Mouse (Mus musculus) stomach, embryonic 16.5 days (tissue): Measurements from ENCODE around the gene Smim5. TPM values are rescaled to one million over a fixed set of nuclear protein-coding genes. Genes with fewer than 3 reads are reported as not detected.

ENCODE experiments used
- ATAC-seq: fragments of 200-750 bp; cut with Nextera tagmentation; 2 replicates; pipeline ENCODE4 v1.8.0; 2017; ENCODE audit warnings: moderate number of reproducible peaks, moderate TSS enrichment; ENCODE audit not compliant: insufficient read depth, low FRiP score
- H3K27ac ChIP-seq: fragments of 300-500 bp; sonication (generic); 2 replicates; pipeline ENCODE4 v1.5.1; 2014; ENCODE audit warnings: low read length
- H3K27me3 ChIP-seq: fragments of 300-500 bp; sonication (generic); 2 replicates; pipeline ENCODE4 v1.6.1; 2014; ENCODE audit warnings: low read length, control low read depth, mixed read lengths; ENCODE audit not compliant: control insufficient read depth, insufficient read depth
- H3K36me3 ChIP-seq: fragments of 300-500 bp; sonication (generic); 2 replicates; pipeline ENCODE4 v1.6.1; 2014; ENCODE audit warnings: low read length; ENCODE audit not compliant: control insufficient read depth, insufficient read depth
- H3K4me1 ChIP-seq: fragments of 300-500 bp; sonication (generic); 2 replicates; pipeline ENCODE4 v1.6.1; 2014; ENCODE audit warnings: low read length, control low read depth, mixed read lengths; ENCODE audit not compliant: control insufficient read depth, insufficient read depth
- H3K4me2 ChIP-seq: fragments of 300-500 bp; sonication (generic); 2 replicates; pipeline ENCODE4 v1.6.1; 2014; ENCODE audit warnings: low read depth, low read length, mixed read lengths
- H3K4me3 ChIP-seq: fragments of 300-500 bp; sonication (generic); replicated peaks from 2 replicates; pipeline ENCODE4 v1.5.1; 2014; ENCODE audit warnings: mild to moderate bottlenecking, low read length
- H3K9ac ChIP-seq: fragments of 300-500 bp; sonication (generic); 2 replicates; pipeline ENCODE4 v1.6.1; 2014; ENCODE audit warnings: low read length
- H3K9me3 ChIP-seq: fragments of 300-500 bp; sonication (generic); replicated peaks from 2 replicates; pipeline ENCODE4 v1.6.1; 2016; ENCODE audit warnings: low read length, control low read depth; ENCODE audit not compliant: control insufficient read depth
- WGBS: fragments of 180-500 bp; shearing (Covaris S2); extraction: QIAGEN DNeasy Blood & Tissue Kit; methylation state at CpG from one replicate; pipeline ENCODE4 v1.1.7; 2014; 5-methylcytosine and 5-hydroxymethylcytosine counted together
- polyA plus RNA-seq: library from polyadenylated mRNA; unstranded; fragments of >200 nt; fragmentation: Nextera tagmentation; extraction: Ambion mirVana; gene quantifications from 2 replicates; pipeline ENCODE4 v1.2.1, GENCODE M21; 2015

Gene Smim5
- polyA plus RNA-seq, 1 experiment from 2014 or later = 8.5 TPM

GRCm38 (mm10) chr11:115888020-115888419 lies 11.7 kb upstream of the Smim5 start:
- Histone ChIP-seq H3K27ac (no peak overlapping the region), H3K27me3 (no peaks in the 10 kb centered on the region), H3K36me3 (peaks cover under 1% of the 10 kb centered on the region; the same call in 1 of the 2 replicates), H3K4me1 (no peaks in the 10 kb centered on the region; the same call in 1 of the 2 replicates), H3K4me3 (no peak overlapping the region), H3K9me3 (no peaks in the 10 kb centered on the region), H3K4me2 (no peak overlapping the region), H3K9ac (no peak overlapping the region)
- WGBS = 87% methylated on average over 5 of the region's 5 CpGs
- ATAC-seq = no peak

- no peaks in the 10 kb centered on the region for H3K27me3 ChIP-seq
- no peaks in the 10 kb centered on the region for H3K9me3 ChIP-seq
- peaks cover 4% of the 10 kb centered on the region; the same call in 1 of the 2 replicates for H3K36me3 ChIP-seq
- H3K4me1 ChIP-seq = no peaks in the 10 kb centered on the region; the same call in 1 of the 2 replicates
- no peak overlapping the region for H3K9ac ChIP-seq
- H3K27ac ChIP-seq = no peak overlapping the region
- no peak overlapping the region for H3K4me2 ChIP-seq
- 82% methylated on average over 6 of the region's 6 CpGs for WGBS
- no peak overlapping the region for H3K4me3 ChIP-seq
- no peak for ATAC-seq
Observed at GRCm38 (mm10) chr11:115889159-115889558, 10.6 kb upstream of the Smim5 start.

GRCm38 (mm10) chr11:115892213-115892612 lies 7.6 kb upstream of the Smim5 start:
- Histone ChIP-seq H3K27me3 (no peaks in the 10 kb centered on the region), H3K9ac (no peak overlapping the region), H3K4me3 (no peak overlapping the region), H3K9me3 (no peaks in the 10 kb centered on the region), H3K36me3 (peaks cover 4% of the 10 kb centered on the region; the same call in 1 of the 2 replicates), H3K4me2 (no peak overlapping the region), H3K27ac (no peak overlapping the region), H3K4me1 (no peaks in the 10 kb centered on the region; the same call in 1 of the 2 replicates)
- ATAC-seq = no peak
- 62% methylated on average over 6 of the region's 6 CpGs for WGBS

GRCm38 (mm10) chr11:115893071-115893470 lies 6.7 kb upstream of the Smim5 start:
- no peak for ATAC-seq
- peaks cover 4% of the 10 kb centered on the region; the same call in 1 of the 2 replicates for H3K36me3 ChIP-seq
- H3K9ac ChIP-seq = no peak overlapping the region
- no peaks in the 10 kb centered on the region for H3K9me3 ChIP-seq
- WGBS = 89% methylated on average over 9 of the region's 9 CpGs
- no peaks in the 10 kb centered on the region for H3K27me3 ChIP-seq
- no peak overlapping the region for H3K4me2 ChIP-seq
- H3K27ac ChIP-seq = no peak overlapping the region
- no peaks in the 10 kb centered on the region; the same call in 1 of the 2 replicates for H3K4me1 ChIP-seq
- no peak overlapping the region for H3K4me3 ChIP-seq

- ATAC-seq = no peak
- Histone ChIP-seq H3K4me3 (no peak overlapping the region), H3K9ac (no peak overlapping the region), H3K27me3 (no peaks in the 10 kb centered on the region), H3K4me2 (no peak overlapping the region), H3K9me3 (no peaks in the 10 kb centered on the region), H3K36me3 (peaks cover 4% of the 10 kb centered on the region; the same call in 1 of the 2 replicates), H3K27ac (no peak overlapping the region), H3K4me1 (peaks cover 10% of the 10 kb centered on the region)
- WGBS = 72% methylated on average over 14 of the region's 14 CpGs
Observed at GRCm38 (mm10) chr11:115894755-115895520, 4.8 kb upstream of the Smim5 start.

GRCm38 (mm10) chr11:115898446-115898845 lies 1.3 kb upstream of the Smim5 start:
- 0 out of 2 replicates have a peak, but pooled peaks cover under 1% of the 10 kb centered on the region for H3K36me3 ChIP-seq
- 0 out of 2 replicates have a peak overlapping the region, but pooled peaks have one; percentile 14 for H3K9ac ChIP-seq
- no peak overlapping the region for H3K4me3 ChIP-seq
- no peaks in the 10 kb centered on the region for H3K27me3 ChIP-seq
- H3K27ac ChIP-seq = 0 out of 2 replicates have a peak overlapping the region, but pooled peaks have one; percentile 2
- 79% methylated on average over 7 of the region's 7 CpGs for WGBS
- ATAC-seq = no peak
- peaks cover 34% of the 10 kb centered on the region for H3K4me1 ChIP-seq
- H3K9me3 ChIP-seq = no peaks in the 10 kb centered on the region
- no peak overlapping the region for H3K4me2 ChIP-seq

GRCm38 (mm10) chr11:115898886-115899285 lies 880 bp upstream of the Smim5 start:
- H3K9me3 ChIP-seq = no peaks in the 10 kb centered on the region
- H3K4me2 ChIP-seq = no peak overlapping the region
- H3K4me3 ChIP-seq = no peak overlapping the region
- 20% methylated on average over 4 of the region's 4 CpGs for WGBS
- H3K27me3 ChIP-seq = no peaks in the 10 kb centered on the region
- H3K9ac ChIP-seq = no peak overlapping the region
- no peaks in the 10 kb centered on the region for H3K36me3 ChIP-seq
- ATAC-seq = no peak
- peaks cover 39% of the 10 kb centered on the region for H3K4me1 ChIP-seq
- 0 out of 2 replicates have a peak overlapping the region, but pooled peaks have one; percentile 2 for H3K27ac ChIP-seq

GRCm38 (mm10) chr11:115900561-115901337 lies 983 bp downstream of the Smim5 start:
- Histone ChIP-seq H3K9ac (peak overlapping the region; percentile 38; the same call in 1 of the 2 replicates), H3K27ac (no peak overlapping the region), H3K36me3 (no peaks in the 10 kb centered on the region), H3K4me2 (no peak overlapping the region), H3K4me3 (0 out of 2 replicates have a peak overlapping the region, but pooled peaks have one; percentile 4), H3K27me3 (no peaks in the 10 kb centered on the region), H3K9me3 (no peaks in the 10 kb centered on the region), H3K4me1 (peaks cover 56% of the 10 kb centered on the region)
- ATAC-seq = no peak
- WGBS = 75% methylated on average over 8 of the region's 8 CpGs
